Mouse (Mus musculus) midbrain, postnatal 0 days (tissue): ENCODE results near the gene Far1. TPM values are rescaled to one million over a fixed set of nuclear protein-coding genes. Genes with fewer than 3 reads are reported as not detected.

ENCODE experiments used
- ATAC-seq: fragments of 200-750 bp; cut with Nextera tagmentation; 2 replicates; pipeline ENCODE4 v1.8.0; 2017; ENCODE audit warnings: moderate number of reproducible peaks, mild to moderate bottlenecking, moderate TSS enrichment, moderate library complexity; ENCODE audit not compliant: low FRiP score
- DNase-seq: peaks from one replicate; pipeline ENCODE4 v3.0.0-alpha.2; 2015; ENCODE audit warnings: low spot score
- H3K27ac ChIP-seq: fragments of 300-500 bp; sonication (generic); 2 replicates; pipeline ENCODE4 v1.5.1; 2014; ENCODE audit warnings: low read depth, mild to moderate bottlenecking, low read length, mixed read lengths
- H3K27me3 ChIP-seq: fragments of 300-500 bp; sonication (generic); 2 replicates; pipeline ENCODE4 v1.6.1; 2014; ENCODE audit warnings: low read length, control low read depth, mixed read lengths; ENCODE audit not compliant: insufficient read depth
- H3K36me3 ChIP-seq: fragments of 300-500 bp; sonication (generic); 2 replicates; pipeline ENCODE4 v1.6.1; 2014; ENCODE audit warnings: low read length, control low read depth, mixed read lengths; ENCODE audit not compliant: insufficient read depth
- H3K4me1 ChIP-seq: fragments of 300-500 bp; sonication (generic); 2 replicates; pipeline ENCODE4 v1.6.1; 2014; ENCODE audit warnings: mild to moderate bottlenecking, control low read depth, antibody characterized with exemption, low read length, mixed read lengths; ENCODE audit not compliant: insufficient read depth
- H3K4me2 ChIP-seq: fragments of 300-500 bp; sonication (generic); 2 replicates; pipeline ENCODE4 v1.6.1; 2014; ENCODE audit warnings: low read depth, mild to moderate bottlenecking, low read length, mixed read lengths; ENCODE audit not compliant: poor library complexity, severe bottlenecking
- H3K4me3 ChIP-seq: fragments of 300-500 bp; sonication (generic); 2 replicates; pipeline ENCODE4 v1.5.1; 2014; ENCODE audit warnings: low read depth, mild to moderate bottlenecking, low read length, moderate library complexity
- H3K9ac ChIP-seq: fragments of 300-500 bp; sonication (generic); replicated peaks from 2 replicates; pipeline ENCODE4 v1.6.1; 2014; ENCODE audit warnings: mild to moderate bottlenecking, low read length, moderate library complexity, mixed read lengths; ENCODE audit not compliant: poor library complexity, severe bottlenecking
- H3K9me3 ChIP-seq: fragments of 300-500 bp; sonication (generic); 2 replicates; pipeline ENCODE4 v1.6.1; 2016; ENCODE audit warnings: low read length, control low read depth
- CTCF ChIP-seq: IDR thresholded peaks from 2 replicates; pipeline ENCODE4 v1.5.1; 2016; ENCODE audit warnings: antibody characterized with exemption, mild to moderate bottlenecking
- WGBS: fragments of 180-500 bp; shearing (Covaris S2); extraction: QIAGEN DNeasy Blood & Tissue Kit; methylation state at CpG from one replicate; pipeline ENCODE4 v1.1.7; 2014; 5-methylcytosine and 5-hydroxymethylcytosine counted together
- polyA plus RNA-seq: library from polyadenylated mRNA; unstranded; fragments of >200 nt; fragmentation: Nextera tagmentation; extraction: Ambion mirVana; gene quantifications from 2 replicates; pipeline ENCODE4 v1.2.1, GENCODE M21; 2015
- total RNA-seq: library from RNA; depleted of rRNA; stranded (reverse); fragments of >200 nt; gene quantifications from 2 replicates; pipeline ENCODE4 v1.2.3, GENCODE M21; 2014

The Far1 gene
- total and polyA plus RNA-seq, 2 experiments from 2014 or later = 47.0 to 70.8 TPM

- Histone ChIP-seq H3K27me3 (no peaks in the 10 kb centered on the region), H3K4me2 (no peak overlapping the region), H3K9ac (no peak overlapping the region), H3K4me1 (no peaks in the 10 kb centered on the region), H3K4me3 (no peak overlapping the region), H3K9me3 (no peaks in the 10 kb centered on the region), H3K36me3 (no peaks in the 10 kb centered on the region), H3K27ac (no peak overlapping the region)
- WGBS = 88% methylated on average over 6 of the region's 6 CpGs
- no peak for TF ChIP-seq CTCF
- DNase-seq (no peak), ATAC-seq (no peak)
Measured at GRCm38 (mm10) chr7:113499821-113500220, 13.8 kb upstream of the Far1 start.

- Histone ChIP-seq H3K36me3 (no peaks in the 10 kb centered on the region), H3K9me3 (no peaks in the 10 kb centered on the region), H3K9ac (no peak overlapping the region), H3K4me2 (no peak overlapping the region), H3K27me3 (no peaks in the 10 kb centered on the region), H3K27ac (no peak overlapping the region), H3K4me3 (no peak overlapping the region), H3K4me1 (no peaks in the 10 kb centered on the region)
- no peak for ATAC-seq
- 78% methylated on average over 3 of the region's 3 CpGs for WGBS
- no peak for TF ChIP-seq CTCF
- no peak for DNase-seq
Measured at GRCm38 (mm10) chr7:113502453-113502852, 11.2 kb upstream of the Far1 start.

- WGBS = 77% methylated on average over 5 of the region's 5 CpGs
- no peak for TF ChIP-seq CTCF
- no peaks in the 10 kb centered on the region for H3K9me3 ChIP-seq
- H3K36me3 ChIP-seq = no peaks in the 10 kb centered on the region
- H3K4me3 ChIP-seq = no peak overlapping the region
- H3K4me1 ChIP-seq = no peaks in the 10 kb centered on the region
- no peak for ATAC-seq
- no peak for DNase-seq
- H3K27me3 ChIP-seq = no peaks in the 10 kb centered on the region
- no peak overlapping the region for H3K4me2 ChIP-seq
- H3K9ac ChIP-seq = no peak overlapping the region
- no peak overlapping the region for H3K27ac ChIP-seq
Measured at GRCm38 (mm10) chr7:113505047-113505446, 8.6 kb upstream of the Far1 start.

- DNase-seq (no peak), ATAC-seq (no peak)
- H3K9ac ChIP-seq = no peak overlapping the region
- no peak for TF ChIP-seq CTCF
- no peak overlapping the region for H3K4me3 ChIP-seq
- no peaks in the 10 kb centered on the region for H3K36me3 ChIP-seq
- H3K9me3 ChIP-seq = no peaks in the 10 kb centered on the region
- H3K4me2 ChIP-seq = no peak overlapping the region
- H3K27me3 ChIP-seq = no peaks in the 10 kb centered on the region
- H3K4me1 ChIP-seq = no peaks in the 10 kb centered on the region
- H3K27ac ChIP-seq = no peak overlapping the region
- 78% methylated on average over 4 of the region's 4 CpGs for WGBS
Measured at GRCm38 (mm10) chr7:113505516-113506045, 8.1 kb upstream of the Far1 start.

- DNase-seq (no peak), ATAC-seq (no peak)
- no peak for TF ChIP-seq CTCF
- 58% methylated on average over 3 of the region's 3 CpGs for WGBS
- H3K27me3 ChIP-seq = no peaks in the 10 kb centered on the region
- H3K9me3 ChIP-seq = no peaks in the 10 kb centered on the region
- no peaks in the 10 kb centered on the region for H3K36me3 ChIP-seq
- H3K4me2 ChIP-seq = no peak overlapping the region
- no peak overlapping the region for H3K27ac ChIP-seq
- H3K4me1 ChIP-seq = no peaks in the 10 kb centered on the region
- no peak overlapping the region for H3K4me3 ChIP-seq
- H3K9ac ChIP-seq = no peak overlapping the region
Measured at GRCm38 (mm10) chr7:113507846-113508245, 5.8 kb upstream of the Far1 start.

- 84% methylated on average over 3 of the region's 3 CpGs for WGBS
- no peak for DNase-seq
Measured at GRCm38 (mm10) chr7:113511396-113511795, 2.2 kb upstream of the Far1 start.

More at GRCm38 (mm10) chr7:113511396-113511795, 2.2 kb upstream of the Far1 start:
- Histone ChIP-seq H3K27ac (no peak overlapping the region), H3K4me3 (no peak overlapping the region), H3K4me2 (no peak overlapping the region), H3K9me3 (no peaks in the 10 kb centered on the region), H3K27me3 (no peaks in the 10 kb centered on the region), H3K36me3 (no peaks in the 10 kb centered on the region), H3K9ac (no peak overlapping the region), H3K4me1 (peaks cover 2% of the 10 kb centered on the region; the same call in 1 of the 2 replicates)
- no peak for TF ChIP-seq CTCF
- no peak for ATAC-seq
